Mouse (Mus musculus): ENCODE results near the gene Rimkla. TPM values are rescaled to one million over a fixed set of nuclear protein-coding genes. Genes with fewer than 3 reads are reported as not detected.
A peak's percentile ranks its signal among the peaks of the same experiment; 100 is the strongest.

The Rimkla gene
- polyA plus RNA-seq, 1 experiment from 2014 or later: 1.8 TPM

DNA sequence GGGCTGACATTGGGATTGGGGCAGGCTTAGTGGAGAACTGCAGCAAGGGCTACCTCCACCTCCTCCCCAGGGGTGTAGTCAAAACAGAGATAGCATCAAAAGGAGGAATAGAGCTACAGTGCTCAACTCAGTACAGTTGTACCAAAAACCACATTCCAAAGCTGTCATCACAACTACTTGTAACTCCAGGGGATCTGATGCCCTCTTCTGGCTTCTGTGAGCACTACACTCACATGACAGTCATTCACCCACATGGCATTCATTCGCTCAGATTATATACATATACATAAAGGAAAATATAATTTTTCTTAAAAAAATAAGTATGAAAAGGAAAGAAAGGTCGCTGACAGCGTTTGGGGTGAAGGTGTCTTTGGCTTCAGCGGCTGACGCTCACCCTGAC lies 32.1 kb downstream of the Rimkla start:
- 57% methylated on average over 5 of the region's 5 CpGs for WGBS

DNA sequence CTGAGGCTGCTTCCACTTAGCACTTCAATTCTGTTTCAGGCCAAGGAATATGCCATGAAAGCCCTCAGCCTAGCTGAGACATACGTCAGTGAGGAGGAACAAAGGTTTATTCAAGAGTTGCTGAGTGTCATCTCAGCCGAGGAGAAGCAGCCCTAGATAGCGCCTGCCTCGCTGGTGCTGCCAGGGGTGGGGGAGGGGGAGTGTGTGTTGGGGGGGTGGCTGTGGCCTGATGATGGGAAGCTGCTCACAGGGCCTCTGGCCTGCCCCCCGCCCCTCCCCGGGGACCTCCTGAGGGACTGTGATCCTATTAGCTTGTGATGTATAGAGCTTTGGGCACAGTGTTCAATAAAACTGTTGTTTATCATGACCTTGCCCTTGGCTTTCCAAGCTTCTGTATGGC lies 38.9 kb downstream of the Rimkla start:
- ATAC-seq (ENCODE audit: low FRiP score, low TSS enrichment): 0 out of 2 replicates have a peak, but pooled peaks have one; percentile 15
- 26% methylated on average over 6 of the region's 6 CpGs for WGBS
- no peak overlapping the region for H3K4me2 ChIP-seq (replicated peaks; ENCODE audit: low read depth, low read length)

More for the DNA sequence above, 32.1 kb downstream of the Rimkla start:
- Histone ChIP-seq H3K27ac (ENCODE audit: low read length) (no peak overlapping the region), H3K36me3 (ENCODE audit: insufficient read depth, low read length) (no peaks in the 10 kb centered on the region), H3K4me1 (ENCODE audit: insufficient read depth, low read length) (peaks cover 27% of the 10 kb centered on the region), H3K4me2 (replicated peaks; ENCODE audit: low read depth, low read length) (no peak overlapping the region; the same call in 1 of the 2 replicates), H3K4me3 (ENCODE audit: low read length) (no peak overlapping the region), H3K27me3 (ENCODE audit: insufficient read depth, low read length) (no peaks in the 10 kb centered on the region), H3K9me3 (ENCODE audit: low read length) (0 out of 2 replicates have a peak, but pooled peaks cover 3% of the 10 kb centered on the region), H3K9ac (replicated peaks; ENCODE audit: low read length) (no peak overlapping the region)
- ATAC-seq (ENCODE audit: low FRiP score, low TSS enrichment): no peak

GRCm38 (mm10) chr4:119453128-119453527 lies 39.3 kb downstream of the Rimkla start:
- H3K36me3 ChIP-seq (ENCODE audit: insufficient read depth, low read length): no peaks in the 10 kb centered on the region
- no peak overlapping the region for H3K4me2 ChIP-seq (replicated peaks; ENCODE audit: low read depth, low read length)
- H3K9me3 ChIP-seq (ENCODE audit: low read length): 0 out of 2 replicates have a peak, but pooled peaks cover 3% of the 10 kb centered on the region
- 70% methylated on average over 5 of the region's 5 CpGs for WGBS
- H3K27me3 ChIP-seq (ENCODE audit: insufficient read depth, low read length): no peaks in the 10 kb centered on the region
- no peak overlapping the region for H3K9ac ChIP-seq (replicated peaks; ENCODE audit: low read length)
- H3K27ac ChIP-seq (ENCODE audit: low read length): no peak overlapping the region
- H3K4me3 ChIP-seq (ENCODE audit: low read length): no peak overlapping the region
- 0 out of 2 replicates have a peak, but pooled peaks cover 3% of the 10 kb centered on the region for H3K4me1 ChIP-seq (ENCODE audit: insufficient read depth, low read length)
- ATAC-seq (ENCODE audit: low FRiP score, low TSS enrichment): no peak

More for the DNA sequence above, 38.9 kb downstream of the Rimkla start:
- H3K4me1 ChIP-seq (ENCODE audit: insufficient read depth, low read length): 0 out of 2 replicates have a peak, but pooled peaks cover 3% of the 10 kb centered on the region
- no peak overlapping the region for H3K27ac ChIP-seq (ENCODE audit: low read length)
- H3K9me3 ChIP-seq (ENCODE audit: low read length): 0 out of 2 replicates have a peak, but pooled peaks cover 3% of the 10 kb centered on the region
- no peaks in the 10 kb centered on the region for H3K36me3 ChIP-seq (ENCODE audit: insufficient read depth, low read length)
- H3K27me3 ChIP-seq (ENCODE audit: insufficient read depth, low read length): no peaks in the 10 kb centered on the region
- H3K9ac ChIP-seq (replicated peaks; ENCODE audit: low read length): no peak overlapping the region
- no peak overlapping the region for H3K4me3 ChIP-seq (ENCODE audit: low read length)

- H3K4me3 ChIP-seq (ENCODE audit: low read length): no peak overlapping the region
- H3K27ac ChIP-seq (ENCODE audit: low read length): no peak overlapping the region
- H3K36me3 ChIP-seq (ENCODE audit: insufficient read depth, low read length): no peaks in the 10 kb centered on the region
- no peak overlapping the region for H3K4me2 ChIP-seq (replicated peaks; ENCODE audit: low read depth, low read length)
- H3K9ac ChIP-seq (replicated peaks; ENCODE audit: low read length): no peak overlapping the region
- H3K9me3 ChIP-seq (ENCODE audit: low read length): 0 out of 2 replicates have a peak, but pooled peaks cover 2% of the 10 kb centered on the region
- no peak for ATAC-seq (ENCODE audit: low FRiP score, low TSS enrichment)
- H3K4me1 ChIP-seq (ENCODE audit: insufficient read depth, low read length): 0 out of 2 replicates have a peak, but pooled peaks cover 3% of the 10 kb centered on the region
- no peaks in the 10 kb centered on the region for H3K27me3 ChIP-seq (ENCODE audit: insufficient read depth, low read length)
- 53% methylated on average over 7 of the region's 7 CpGs for WGBS
Observed at GRCm38 (mm10) chr4:119450436-119450835, 42.0 kb downstream of the Rimkla start.

- no peak overlapping the region for H3K27ac ChIP-seq (ENCODE audit: low read length)
- no peaks in the 10 kb centered on the region for H3K4me1 ChIP-seq (ENCODE audit: insufficient read depth, low read length)
- H3K27me3 ChIP-seq (ENCODE audit: insufficient read depth, low read length): no peaks in the 10 kb centered on the region
- 76% methylated on average over 3 of the region's 3 CpGs for WGBS
- H3K9ac ChIP-seq (replicated peaks; ENCODE audit: low read length): no peak overlapping the region
- no peak overlapping the region for H3K4me3 ChIP-seq (ENCODE audit: low read length)
- no peaks in the 10 kb centered on the region for H3K9me3 ChIP-seq (ENCODE audit: low read length)
- no peaks in the 10 kb centered on the region for H3K36me3 ChIP-seq (ENCODE audit: insufficient read depth, low read length)
- ATAC-seq (ENCODE audit: low FRiP score, low TSS enrichment): no peak
- no peak overlapping the region for H3K4me2 ChIP-seq (replicated peaks; ENCODE audit: low read depth, low read length)
Observed at GRCm38 (mm10) chr4:119447786-119448185, 44.6 kb downstream of the Rimkla start.

GRCm38 (mm10) chr4:119447261-119447660 lies 45.2 kb downstream of the Rimkla start:
- WGBS: 93% methylated on average over 6 of the region's 6 CpGs

GRCm38 (mm10) chr4:119442539-119442938 lies 49.9 kb downstream of the Rimkla start:
- 0 out of 2 replicates have a peak overlapping the region, but pooled peaks have one; percentile 0 for H3K4me2 ChIP-seq (replicated peaks; ENCODE audit: low read depth, low read length)
- ATAC-seq (ENCODE audit: low FRiP score, low TSS enrichment): peak; percentile 61
- no peaks in the 10 kb centered on the region for H3K27me3 ChIP-seq (ENCODE audit: insufficient read depth, low read length)

More at GRCm38 (mm10) chr4:119447261-119447660, 45.2 kb downstream of the Rimkla start:
- Histone ChIP-seq H3K4me1 (ENCODE audit: insufficient read depth, low read length) (0 out of 2 replicates have a peak, but pooled peaks cover 4% of the 10 kb centered on the region), H3K9me3 (ENCODE audit: low read length) (no peaks in the 10 kb centered on the region), H3K4me3 (ENCODE audit: low read length) (no peak overlapping the region), H3K27ac (ENCODE audit: low read length) (no peak overlapping the region), H3K36me3 (ENCODE audit: insufficient read depth, low read length) (no peaks in the 10 kb centered on the region), H3K9ac (replicated peaks; ENCODE audit: low read length) (no peak overlapping the region), H3K27me3 (ENCODE audit: insufficient read depth, low read length) (no peaks in the 10 kb centered on the region), H3K4me2 (replicated peaks; ENCODE audit: low read depth, low read length) (no peak overlapping the region)
- no peak for ATAC-seq (ENCODE audit: low FRiP score, low TSS enrichment)

DNA sequence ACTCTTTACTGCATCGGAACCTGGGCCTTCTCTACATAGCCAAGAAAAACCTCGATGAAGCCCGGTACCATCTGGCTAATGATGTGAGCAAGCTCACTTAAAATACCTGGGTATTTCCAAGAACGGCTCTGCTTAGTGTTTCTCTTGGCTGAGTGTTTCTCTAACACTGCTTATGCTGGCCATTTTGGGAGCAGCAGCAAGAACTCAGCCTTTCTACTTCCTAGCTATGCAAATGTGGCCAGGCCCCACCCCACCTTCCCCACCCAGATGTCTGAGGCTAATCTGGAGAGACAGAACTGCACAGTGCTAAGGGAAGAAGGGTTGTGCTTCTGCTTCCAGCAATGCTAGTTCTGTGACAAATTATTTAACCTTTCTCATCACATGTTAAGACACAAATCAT lies 50.6 kb downstream of the Rimkla start:
- no peak for ATAC-seq (ENCODE audit: low FRiP score, low TSS enrichment)
- 88% methylated on average over 4 of the region's 4 CpGs for WGBS

More at GRCm38 (mm10) chr4:119442539-119442938, 49.9 kb downstream of the Rimkla start:
- no peaks in the 10 kb centered on the region for H3K36me3 ChIP-seq (ENCODE audit: insufficient read depth, low read length)
- H3K4me1 ChIP-seq (ENCODE audit: insufficient read depth, low read length): 0 out of 2 replicates have a peak, but pooled peaks cover 4% of the 10 kb centered on the region
- H3K9ac ChIP-seq (replicated peaks; ENCODE audit: low read length): no peak overlapping the region
- H3K9me3 ChIP-seq (ENCODE audit: low read length): no peaks in the 10 kb centered on the region
- no peak overlapping the region for H3K4me3 ChIP-seq (ENCODE audit: low read length)
- WGBS: 33% methylated on average over 6 of the region's 6 CpGs
- no peak overlapping the region for H3K27ac ChIP-seq (ENCODE audit: low read length)

DNA sequence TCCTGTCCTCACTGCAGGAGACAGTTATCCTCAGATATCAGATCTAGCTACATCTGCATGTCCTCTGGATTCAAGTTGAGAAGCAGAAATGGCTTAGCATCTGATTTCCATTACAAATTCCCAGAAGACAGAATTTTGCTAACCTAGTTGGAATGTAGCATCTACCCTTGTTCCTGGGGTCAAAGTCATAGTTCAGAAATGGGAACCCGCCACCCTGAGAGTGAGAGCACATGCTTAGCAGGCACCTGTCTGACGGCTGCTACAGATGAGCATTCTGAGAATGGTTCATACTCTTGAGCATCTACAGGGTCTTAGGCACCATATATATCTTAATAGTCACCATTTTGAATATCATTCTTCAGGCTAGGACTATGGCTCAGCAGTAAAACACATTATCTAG lies 54.5 kb downstream of the Rimkla start:
- H3K36me3 ChIP-seq (ENCODE audit: insufficient read depth, low read length): no peaks in the 10 kb centered on the region
- no peaks in the 10 kb centered on the region for H3K27me3 ChIP-seq (ENCODE audit: insufficient read depth, low read length)
- H3K4me1 ChIP-seq (ENCODE audit: insufficient read depth, low read length): 0 out of 2 replicates have a peak, but pooled peaks cover 4% of the 10 kb centered on the region
- H3K9me3 ChIP-seq (ENCODE audit: low read length): peaks cover 2% of the 10 kb centered on the region; the same call in 1 of the 2 replicates
- H3K9ac ChIP-seq (replicated peaks; ENCODE audit: low read length): no peak overlapping the region
- ATAC-seq (ENCODE audit: low FRiP score, low TSS enrichment): no peak
- no peak overlapping the region for H3K27ac ChIP-seq (ENCODE audit: low read length)
- no peak overlapping the region for H3K4me2 ChIP-seq (replicated peaks; ENCODE audit: low read depth, low read length)
- WGBS: 87% methylated on average over 2 of the region's 2 CpGs
- no peak overlapping the region for H3K4me3 ChIP-seq (ENCODE audit: low read length)

More for the DNA sequence above, 50.6 kb downstream of the Rimkla start:
- H3K4me3 ChIP-seq (ENCODE audit: low read length): no peak overlapping the region
- H3K36me3 ChIP-seq (ENCODE audit: insufficient read depth, low read length): no peaks in the 10 kb centered on the region
- H3K4me1 ChIP-seq (ENCODE audit: insufficient read depth, low read length): 0 out of 2 replicates have a peak, but pooled peaks cover 4% of the 10 kb centered on the region
- no peak overlapping the region for H3K4me2 ChIP-seq (replicated peaks; ENCODE audit: low read depth, low read length)
- no peaks in the 10 kb centered on the region for H3K9me3 ChIP-seq (ENCODE audit: low read length)
- H3K9ac ChIP-seq (replicated peaks; ENCODE audit: low read length): no peak overlapping the region
- H3K27ac ChIP-seq (ENCODE audit: low read length): no peak overlapping the region
- no peaks in the 10 kb centered on the region for H3K27me3 ChIP-seq (ENCODE audit: insufficient read depth, low read length)

DNA sequence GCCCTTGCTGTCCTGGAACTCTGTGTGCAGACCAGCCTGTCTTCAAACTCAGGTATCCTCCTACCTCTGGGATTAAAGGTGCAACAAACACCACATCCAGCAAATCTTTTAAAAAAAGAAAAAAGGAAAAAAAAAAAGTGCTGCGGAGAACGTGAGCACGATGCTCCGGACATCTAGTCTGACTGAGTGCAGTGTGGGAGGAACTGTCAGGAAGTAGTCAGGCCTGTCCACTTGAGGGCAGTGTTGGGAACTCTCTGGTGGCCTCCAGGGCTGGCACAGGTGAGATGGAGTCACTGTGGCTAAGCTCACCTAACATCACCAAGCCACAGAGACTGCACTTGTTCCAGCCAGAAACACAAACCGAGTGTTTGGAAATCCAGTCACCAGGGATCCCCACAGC lies 61.8 kb downstream of the Rimkla start:
- no peaks in the 10 kb centered on the region for H3K4me1 ChIP-seq (ENCODE audit: insufficient read depth, low read length)
- no peaks in the 10 kb centered on the region for H3K27me3 ChIP-seq (ENCODE audit: insufficient read depth, low read length)
- no peak overlapping the region for H3K4me3 ChIP-seq (ENCODE audit: low read length)
- H3K4me2 ChIP-seq (replicated peaks; ENCODE audit: low read depth, low read length): peak overlapping the region; percentile 18; the same call in 1 of the 2 replicates
- no peak overlapping the region for H3K9ac ChIP-seq (replicated peaks; ENCODE audit: low read length)
- H3K27ac ChIP-seq (ENCODE audit: low read length): no peak overlapping the region
- H3K9me3 ChIP-seq (ENCODE audit: low read length): no peaks in the 10 kb centered on the region; the same call in 1 of the 2 replicates
- no peaks in the 10 kb centered on the region for H3K36me3 ChIP-seq (ENCODE audit: insufficient read depth, low read length)
- WGBS: 25% methylated on average over 5 of the region's 5 CpGs
- no peak for ATAC-seq (ENCODE audit: low FRiP score, low TSS enrichment)
